Mouse (Mus musculus) activated CD4-positive, CD25-positive, alpha-beta regulatory T cell (primary cell): ENCODE measurements around the gene Rpl4. TPM values are rescaled to one million over a fixed set of nuclear protein-coding genes. Genes with fewer than 3 reads are reported as not detected.

Source experiments
- polyA plus RNA-seq, 2 experiments: library from polyadenylated mRNA; unstranded; fragments of 100-300 nt; shearing (Covaris generic); gene quantifications; one replicate each; pipeline ENCODE4 v1.2.1; 2017

Gene Rpl4
- polyA plus RNA-seq = 1,000 to 10,000 TPM; 1,228 to 2,065 TPM

GRCm38 (mm10) chr9:64172816-64173665, at the start of gene Rpl4, which contains the start of gene Zwilch:
Gene Rpl4 (plus strand): TSS chr9:64173375.
Gene Zwilch (minus strand): TSS chr9:64173104.

GRCm38 (mm10) chr9:64178974-64179646, 5.9 kb downstream of the Rpl4 start, which contains the start of gene Snapc5:
Gene Snapc5 (plus strand): TSS chr9:64179274.

Other genes with a start within 250 kb of the Rpl4 start
- gene Smad6, start 151.3 kb upstream of the Rpl4 start, polyA plus RNA-seq = under 1 TPM; 0.07 to 0.39 TPM
- gene Lctl, start 56.2 kb upstream of the Rpl4 start, polyA plus RNA-seq = under 1 TPM in 1 of 2 experiments, not detected in 1; 0.50 TPM
- 1 to 10 TPM; 3.9 to 5.2 TPM for gene Zwilch, start 271 bp upstream of the Rpl4 start, polyA plus RNA-seq
- 10 to 100 TPM; 54.0 to 64.8 TPM for gene Snapc5, start 5.9 kb downstream of the Rpl4 start, polyA plus RNA-seq
- gene Uchl4, start 61.8 kb downstream of the Rpl4 start, polyA plus RNA-seq = 10 to 100 TPM in 1 of 2 experiments, 1 to 10 TPM in 1; 8.5 to 12.2 TPM
- gene Map2k1, start 80.3 kb downstream of the Rpl4 start, polyA plus RNA-seq = 100 to 1,000 TPM in 1 of 2 experiments, 10 to 100 TPM in 1; 62.7 to 101 TPM
- 10 to 100 TPM; 64.1 to 77.4 TPM for gene Tipin, start 108.2 kb downstream of the Rpl4 start, polyA plus RNA-seq
- 10 to 100 TPM; 19.4 to 20.2 TPM for gene Dis3l, start 167.9 kb downstream of the Rpl4 start, polyA plus RNA-seq
- gene Megf11, start 212.3 kb downstream of the Rpl4 start, polyA plus RNA-seq = under 1 TPM; 0.33 to 0.45 TPM